Mouse (Mus musculus) liver, embryonic 16.5 days (tissue): ENCODE data around the gene Gps2. TPM values are rescaled to one million over a fixed set of nuclear protein-coding genes. Genes with fewer than 3 reads are reported as not detected.
"Not testable (repeated sequence)": the region's sequence is repeated elsewhere in the genome, so short reads cannot be mapped to it uniquely, and the experiment has no call there.

Experiments
- ATAC-seq: fragments of 200-750 bp; cut with Nextera tagmentation; 2 replicates; pipeline ENCODE4 v1.8.0; 2017; ENCODE audit warnings: low read depth, mild to moderate bottlenecking, moderate number of reproducible peaks, moderate library complexity
- H3K27ac ChIP-seq: fragments of 300-500 bp; sonication (generic); 2 replicates; pipeline ENCODE4 v1.5.1; 2014; ENCODE audit warnings: mild to moderate bottlenecking, low read length
- H3K27me3 ChIP-seq: fragments of 300-500 bp; sonication (generic); 2 replicates; pipeline ENCODE4 v1.6.1; 2014; ENCODE audit warnings: low read depth, low read length, mixed read lengths; ENCODE audit not compliant: control insufficient read depth, insufficient read depth
- H3K36me3 ChIP-seq: fragments of 300-500 bp; sonication (generic); 2 replicates; pipeline ENCODE4 v1.6.1; 2014; ENCODE audit warnings: mild to moderate bottlenecking; ENCODE audit not compliant: control insufficient read depth, insufficient read depth
- H3K4me1 ChIP-seq: fragments of 300-500 bp; sonication (generic); 2 replicates; pipeline ENCODE4 v1.6.1; 2014; ENCODE audit warnings: low read depth, low read length, mixed read lengths; ENCODE audit not compliant: control insufficient read depth
- H3K4me2 ChIP-seq: fragments of 300-500 bp; sonication (generic); 2 replicates; pipeline ENCODE4 v1.6.1; 2014; ENCODE audit warnings: low read depth, low read length, mixed read lengths
- H3K4me3 ChIP-seq: fragments of 300-500 bp; sonication (generic); 2 replicates; pipeline ENCODE4 v1.5.1; 2014; ENCODE audit warnings: low read depth, mild to moderate bottlenecking, low read length
- H3K9ac ChIP-seq: fragments of 300-500 bp; sonication (generic); 2 replicates; pipeline ENCODE4 v1.6.1; 2014; ENCODE audit warnings: low read depth, low read length
- H3K9me3 ChIP-seq: fragments of 300-500 bp; sonication (generic); replicated peaks from 2 replicates; pipeline ENCODE4 v1.6.1; 2016; ENCODE audit warnings: low read length; ENCODE audit not compliant: control insufficient read depth
- WGBS: fragments of 180-500 bp; shearing (Covaris S2); extraction: QIAGEN DNeasy Blood & Tissue Kit; methylation state at CpG from one replicate; pipeline ENCODE4 v1.1.7; 2014; ENCODE audit not compliant: insufficient replicate concordance; 5-methylcytosine and 5-hydroxymethylcytosine counted together
- microRNA-seq: library from miRNA; unstranded; fragments of <30 nt; microRNA quantifications from one replicate; pipeline ENCODE4, GENCODE M21; 2016
- polyA plus RNA-seq: library from polyadenylated mRNA; unstranded; fragments of >200 nt; fragmentation: Nextera tagmentation; extraction: Ambion mirVana; gene quantifications from 2 replicates; pipeline ENCODE4 v1.2.1, GENCODE M21; 2015

Gene Gps2
- polyA plus RNA-seq, 1 experiment from 2014 or later: 83.1 TPM

DNA sequence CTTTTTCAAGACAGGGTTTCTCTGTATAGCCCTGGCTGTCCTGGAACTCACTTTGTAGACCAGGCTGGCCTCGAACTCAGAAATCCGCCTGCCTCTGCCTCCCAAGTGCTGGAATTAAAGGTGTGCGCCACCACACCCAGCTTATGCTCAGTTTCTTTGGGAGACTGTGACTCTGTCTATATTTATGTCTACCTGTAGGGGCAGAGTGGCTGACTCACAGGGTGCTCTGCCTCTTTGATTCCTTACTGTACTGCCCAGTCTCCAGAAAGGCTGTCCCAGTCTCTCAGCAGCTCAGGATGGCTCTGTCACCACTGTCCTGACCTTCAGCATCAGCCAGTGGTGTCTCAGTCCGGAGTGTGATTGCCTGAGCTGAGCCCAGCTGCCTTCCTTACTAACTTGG lies 41.9 kb downstream of the Gps2 start:
- WGBS: 64% methylated on average over 4 of the region's 4 CpGs

DNA sequence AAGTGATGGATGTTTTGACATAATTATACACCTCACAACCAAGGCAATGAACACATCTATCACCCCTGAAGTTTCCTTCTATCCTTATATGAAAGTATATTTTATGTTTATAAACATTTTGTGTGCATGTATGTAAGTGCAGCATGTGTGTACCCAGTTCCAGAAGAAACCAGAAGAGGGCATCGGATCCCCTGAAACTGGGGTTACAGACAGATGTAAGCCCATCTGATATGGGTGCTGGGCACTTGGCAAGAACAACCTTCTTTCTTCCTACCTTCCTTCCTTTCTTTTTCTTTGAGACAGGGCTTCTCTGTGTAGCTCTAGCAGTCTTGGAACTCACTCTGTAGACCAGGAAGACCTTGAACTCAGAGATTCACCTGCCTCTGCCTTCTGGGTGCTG lies 42.5 kb downstream of the Gps2 start:
- no peak for ATAC-seq
- Histone ChIP-seq H3K4me2 (no peak overlapping the region), H3K36me3 (no peaks in the 10 kb centered on the region), H3K27ac (no peak overlapping the region), H3K9ac (no peak overlapping the region), H3K27me3 (peaks cover 4% of the 10 kb centered on the region; the same call in 1 of the 2 replicates), H3K4me1 (no peaks in the 10 kb centered on the region), H3K9me3 (no peaks in the 10 kb centered on the region), H3K4me3 (no peak overlapping the region)
- WGBS: 52% methylated on average over 1 of the region's 1 CpGs

More for the DNA sequence above, 41.9 kb downstream of the Gps2 start:
- not testable (repeated sequence) for H3K27me3 ChIP-seq, H3K9ac ChIP-seq, H3K4me1 ChIP-seq, H3K36me3 ChIP-seq, H3K27ac ChIP-seq, H3K4me3 ChIP-seq, H3K9me3 ChIP-seq, H3K4me2 ChIP-seq, ATAC-seq

GRCm38 (mm10) chr11:69960616-69961015 lies 46.9 kb downstream of the Gps2 start:
- Histone ChIP-seq H3K36me3 (no peaks in the 10 kb centered on the region), H3K9ac (no peak overlapping the region), H3K4me3 (no peak overlapping the region), H3K4me1 (peaks cover 4% of the 10 kb centered on the region), H3K27me3 (peaks cover 41% of the 10 kb centered on the region), H3K4me2 (no peak overlapping the region), H3K9me3 (no peaks in the 10 kb centered on the region), H3K27ac (no peak overlapping the region)
- 33% methylated on average over 5 of the region's 5 CpGs for WGBS
- no peak for ATAC-seq

GRCm38 (mm10) chr11:69961841-69962240 lies 48.2 kb downstream of the Gps2 start:
- no peaks in the 10 kb centered on the region for H3K36me3 ChIP-seq
- H3K27me3 ChIP-seq: peaks cover 54% of the 10 kb centered on the region
- H3K9ac ChIP-seq: no peak overlapping the region
- H3K27ac ChIP-seq: no peak overlapping the region
- WGBS: 7% methylated on average over 5 of the region's 5 CpGs
- no peak overlapping the region for H3K4me3 ChIP-seq
- H3K4me1 ChIP-seq: peaks cover 13% of the 10 kb centered on the region
- no peak overlapping the region for H3K4me2 ChIP-seq
- H3K9me3 ChIP-seq: no peaks in the 10 kb centered on the region
- no peak for ATAC-seq

DNA sequence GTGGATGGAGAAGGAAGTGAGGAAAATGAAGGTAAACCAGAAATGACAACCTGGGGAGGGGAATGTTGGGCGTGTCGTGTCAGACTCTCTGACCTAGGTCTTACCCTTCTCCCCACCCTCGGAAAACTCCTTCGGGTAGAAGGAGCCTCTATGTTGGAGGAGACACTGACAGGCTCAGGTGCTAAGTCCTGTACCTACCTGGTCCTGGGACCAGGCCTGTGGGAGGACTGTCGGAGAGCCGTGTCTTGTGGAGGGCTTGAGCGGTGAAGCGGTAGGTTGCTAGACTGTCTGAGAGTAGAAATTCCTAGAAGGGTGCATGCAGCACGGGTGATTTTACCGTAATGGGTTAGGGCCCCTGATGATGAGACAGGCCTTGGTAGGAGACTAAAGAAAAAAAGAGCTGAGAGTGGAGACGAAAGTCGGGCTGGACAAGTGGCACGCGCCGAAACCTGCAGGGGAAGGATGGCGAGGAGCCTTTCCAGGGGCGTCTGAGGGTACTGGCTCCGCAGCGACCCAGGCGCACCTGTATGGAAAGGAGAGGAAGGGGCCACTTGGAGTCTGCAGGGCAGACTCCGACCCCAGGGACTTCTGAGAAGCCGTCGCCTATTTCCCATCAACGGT lies 51.1 kb downstream of the Gps2 start, which contains the start of gene Cldn7:
Gene Cldn7, plus strand, starts transcription at position 130 of the 621 bp plus-strand sequence.
- Histone ChIP-seq H3K27me3 (peaks cover 62% of the 10 kb centered on the region), H3K36me3 (peaks cover 4% of the 10 kb centered on the region; the same call in 1 of the 2 replicates), H3K27ac (no peak within 1 kb of the TSS), H3K4me3 (peak within 1 kb of the TSS; percentile 34; the same call in 1 of the 2 replicates), H3K9me3 (no peaks in the 10 kb centered on the region), H3K9ac (no peak within 1 kb of the TSS), H3K4me2 (peak within 1 kb of the TSS; percentile 41), H3K4me1 (peaks cover 14% of the 10 kb centered on the region)
- 10% methylated on average over 24 of the region's 24 CpGs for WGBS
- ATAC-seq: no peak

- H3K27ac ChIP-seq: no peak overlapping the region
- peaks cover 4% of the 10 kb centered on the region; the same call in 1 of the 2 replicates for H3K36me3 ChIP-seq
- H3K4me3 ChIP-seq: peak overlapping the region; percentile 34
- peak overlapping the region; percentile 41 for H3K4me2 ChIP-seq
- H3K9me3 ChIP-seq: no peaks in the 10 kb centered on the region
- H3K27me3 ChIP-seq: peaks cover 62% of the 10 kb centered on the region
- H3K4me1 ChIP-seq: peaks cover 14% of the 10 kb centered on the region
- H3K9ac ChIP-seq: no peak overlapping the region
- 4% methylated on average over 47 of the region's 49 CpGs for WGBS
- ATAC-seq: no peak
Measured at GRCm38 (mm10) chr11:69965271-69966005, 51.8 kb downstream of the Gps2 start.

Small RNA genes lying within 50 kb of the gene (microRNA-seq; reads per million reads assigned to microRNA genes)
- gene Mir6924: not detected

Other genes with a start within 250 kb of the Gps2 start
- gene Cd68, start 247.7 kb upstream of the Gps2 start, polyA plus RNA-seq: 32.0 and 35.4 TPM in 2 replicates
- gene Eif4a1, start 241.5 kb upstream of the Gps2 start, polyA plus RNA-seq: 223 and 225 TPM in 2 replicates
- gene Senp3, start 231.8 kb upstream of the Gps2 start, polyA plus RNA-seq: 22.7 and 24.9 TPM in 2 replicates
- gene Tnfsf13, start 228.1 kb upstream of the Gps2 start, polyA plus RNA-seq: 0.17 and 0.40 TPM in 2 replicates
- 2.5 and 2.8 TPM in 2 replicates for gene Tnfsf12, start 218.0 kb upstream of the Gps2 start, polyA plus RNA-seq
- gene Tnfsfm13, start 217.8 kb upstream of the Gps2 start, polyA plus RNA-seq: 0.95 and 1.1 TPM in 2 replicates
- 11.1 and 11.9 TPM in 2 replicates for gene Polr2a, start 155.3 kb upstream of the Gps2 start, polyA plus RNA-seq
- gene Slc35g3, start 151.9 kb upstream of the Gps2 start, polyA plus RNA-seq: 0.07 TPM in 1 of 2 replicates, not detected in the other
- gene Zbtb4, start 148.0 kb upstream of the Gps2 start, polyA plus RNA-seq: 0.61 and 0.81 TPM in 2 replicates
- 0.61 and 0.96 TPM in 2 replicates for gene Chrnb1, start 117.9 kb upstream of the Gps2 start, polyA plus RNA-seq
- gene Fgf11, start 112.0 kb upstream of the Gps2 start, polyA plus RNA-seq: 0.19 and 0.21 TPM in 2 replicates
- gene Tmem102, start 108.3 kb upstream of the Gps2 start, polyA plus RNA-seq: 0.62 and 1.0 TPM in 2 replicates
- gene Gm39566, start 98.6 kb upstream of the Gps2 start, polyA plus RNA-seq: not detected in 2 replicates
- not detected in 2 replicates for gene Spem2, start 95.4 kb upstream of the Gps2 start, polyA plus RNA-seq
- gene Spem1, start 91.7 kb upstream of the Gps2 start, polyA plus RNA-seq: not detected in 2 replicates
- 0.66 and 0.83 TPM in 2 replicates for gene Nlgn2, start 76.1 kb upstream of the Gps2 start, polyA plus RNA-seq
- 404 and 413 TPM in 2 replicates for gene Tmem256, start 75.4 kb upstream of the Gps2 start, polyA plus RNA-seq
- gene Plscr3, start 67.5 kb upstream of the Gps2 start, polyA plus RNA-seq: 22.0 and 27.8 TPM in 2 replicates
- 0.74 and 0.96 TPM in 2 replicates for gene Tnk1, start 55.2 kb upstream of the Gps2 start, polyA plus RNA-seq
- not detected in 2 replicates for gene Tmem95, start 35.9 kb upstream of the Gps2 start, polyA plus RNA-seq
- 1.3 and 1.4 TPM in 2 replicates for gene Kctd11, start 32.5 kb upstream of the Gps2 start, polyA plus RNA-seq
- 6.5 and 6.8 TPM in 2 replicates for gene Acap1, start 18.3 kb upstream of the Gps2 start, polyA plus RNA-seq
- 0.46 and 0.76 TPM in 2 replicates for gene 2810408A11Rik, start 12.9 kb upstream of the Gps2 start, polyA plus RNA-seq
- gene Neurl4, start 12.8 kb upstream of the Gps2 start, polyA plus RNA-seq: 2.2 and 2.6 TPM in 2 replicates
- gene Eif5a, start 8.1 kb downstream of the Gps2 start, polyA plus RNA-seq: 1,065 and 1,134 TPM in 2 replicates
- 0.18 TPM in 1 of 2 replicates, not detected in the other for gene Ybx2, start 21.9 kb downstream of the Gps2 start, polyA plus RNA-seq
- 18.4 and 22.6 TPM in 2 replicates for gene Slc2a4, start 34.3 kb downstream of the Gps2 start, polyA plus RNA-seq
- gene Cldn7, start 50.9 kb downstream of the Gps2 start, polyA plus RNA-seq: 5.4 and 11.7 TPM in 2 replicates
- gene Ctdnep1, start 67.3 kb downstream of the Gps2 start, polyA plus RNA-seq: 7.1 and 7.3 TPM in 2 replicates
- 55.1 and 57.2 TPM in 2 replicates for gene Elp5, start 68.6 kb downstream of the Gps2 start, polyA plus RNA-seq
- gene Gabarap, start 77.3 kb downstream of the Gps2 start, polyA plus RNA-seq: 255 and 280 TPM in 2 replicates
- 17.5 and 18.2 TPM in 2 replicates for gene Phf23, start 81.9 kb downstream of the Gps2 start, polyA plus RNA-seq
- gene Dvl2, start 86.7 kb downstream of the Gps2 start, polyA plus RNA-seq: 4.4 and 5.1 TPM in 2 replicates
- 127 and 138 TPM in 2 replicates for gene Acadvl, start 101.5 kb downstream of the Gps2 start, polyA plus RNA-seq
- gene Dlg4, start 103.1 kb downstream of the Gps2 start, polyA plus RNA-seq: 0.40 and 0.53 TPM in 2 replicates
- 5.0 and 6.0 TPM in 2 replicates for gene Asgr1, start 140.2 kb downstream of the Gps2 start, polyA plus RNA-seq
- gene Asgr2, start 178.8 kb downstream of the Gps2 start, polyA plus RNA-seq: 12.9 and 13.1 TPM in 2 replicates
- 2.5 and 3.0 TPM in 2 replicates for gene Mgl2, start 216.4 kb downstream of the Gps2 start, polyA plus RNA-seq
- 0.63 and 0.64 TPM in 2 replicates for gene Clec10a, start 242.3 kb downstream of the Gps2 start, polyA plus RNA-seq